Mouse (Mus musculus): Measurements from ENCODE around the gene Hbb-y. TPM values are rescaled to one million over a fixed set of nuclear protein-coding genes. Genes with fewer than 3 reads are reported as not detected.

The Hbb-y gene
- total and polyA plus RNA-seq, 3 experiments, result 0.11 TPM; not detected in 2

GRCm38 (mm10) chr7:103861531-103861930, 8.5 kb upstream of the Hbb-y start (continued):
- no peak for TF ChIP-seq JUND (IDR thresholded peaks at IDR 0.05; ENCODE audit: low read depth, low read length)
- no peak for TF ChIP-seq RAD21 (IDR thresholded peaks at IDR 0.05; ENCODE audit: low read depth, low read length)

- TF ChIP-seq CHD1 (IDR thresholded peaks at IDR 0.05; ENCODE audit: low read depth, low read length) (0 out of 2 replicates have a peak, but pooled peaks have one; percentile 69), ZKSCAN1 (IDR thresholded peaks at IDR 0.05; ENCODE audit: low read depth, low read length) (no peak), ZMIZ1 (IDR thresholded peaks at IDR 0.05; ENCODE audit: low read depth, low read length) (no peak), USF1 (IDR thresholded peaks at IDR 0.05; ENCODE audit: low read depth, low read length) (no peak), POLR2A (IDR thresholded peaks at IDR 0.05; ENCODE audit: control insufficient read depth in 1 of 2, insufficient read depth in 1 of 2, low read depth in 1 of 2, low read length in 2 of 2, poor library complexity in 1 of 2) (peak in 1 of 2 experiments; percentile 33; a peak in 1 of 4 replicates), GABPA (IDR thresholded peaks at IDR 0.05; ENCODE audit: low read depth, low read length) (peak; percentile 99), TAL1 (IDR thresholded peaks at IDR 0.05; ENCODE audit: low read length) (peak; percentile 79), EP300 (IDR thresholded peaks at IDR 0.05; ENCODE audit: low read depth in 1 of 2, low read length in 2 of 2) (peak; percentile 84 to 91), CTCF (IDR thresholded peaks at IDR 0.05 in 2 of 3, conservative IDR thresholded peaks at IDR 0.05 in 1 of 3; ENCODE audit: control insufficient read depth in 1 of 3, insufficient read depth in 1 of 3, low read depth in 2 of 3, low read length in 3 of 3, poor library complexity in 1 of 3, severe bottlenecking in 1 of 3) (no peak), KAT2A (conservative IDR thresholded peaks at IDR 0.05; ENCODE audit: low read depth, low read length) (no peak), USF2 (IDR thresholded peaks at IDR 0.05; ENCODE audit: borderline replicate concordance in 1 of 2, insufficient read depth in 1 of 2, low read depth in 1 of 2, low read length in 2 of 2) (no peak), CHD2 (IDR thresholded peaks at IDR 0.05; ENCODE audit: low read length) (no peak), TCF12 (IDR thresholded peaks at IDR 0.05; ENCODE audit: low read depth, low read length) (peak; percentile 80), GATA1 (IDR thresholded peaks at IDR 0.05; ENCODE audit: low read depth, low read length) (peak; percentile 81), SIN3A (IDR thresholded peaks at IDR 0.05; ENCODE audit: low read length) (peak; percentile 91), HCFC1 (IDR thresholded peaks at IDR 0.05; ENCODE audit: low read depth, low read length) (no peak), JUND (IDR thresholded peaks at IDR 0.05; ENCODE audit: low read depth, low read length) (peak; percentile 80; the same call in 1 of the 2 replicates), NELFE (IDR thresholded peaks at IDR 0.05; ENCODE audit: low read depth, low read length) (no peak; the same call in 1 of the 2 replicates), MAFK (IDR thresholded peaks at IDR 0.05; ENCODE audit: borderline replicate concordance, low read depth, low read length) (peak; percentile 98), ELF1 (IDR thresholded peaks at IDR 0.05; ENCODE audit: low read depth, low read length) (no peak), RCOR1 (IDR thresholded peaks at IDR 0.05; ENCODE audit: low read depth, low read length) (peak; percentile 67), POLR2AphosphoS5 (IDR thresholded peaks at IDR 0.05; ENCODE audit: borderline replicate concordance, low read depth, low read length) (no peak), POLR2AphosphoS2 (IDR thresholded peaks at IDR 0.05; ENCODE audit: low read length) (no peak), ZNF384 (IDR thresholded peaks at IDR 0.05; ENCODE audit: low read depth, low read length) (no peak), E2F4 (IDR thresholded peaks at IDR 0.05; ENCODE audit: borderline replicate concordance, low read depth, low read length) (no peak), MXI1 (IDR thresholded peaks at IDR 0.05; ENCODE audit: low read depth, low read length) (peak; percentile 34; the same call in 1 of the 2 replicates), ETS1 (IDR thresholded peaks at IDR 0.05; ENCODE audit: low read depth, low read length) (peak; percentile 99), RAD21 (IDR thresholded peaks at IDR 0.05; ENCODE audit: low read depth, low read length) (no peak), MYB (IDR thresholded peaks at IDR 0.05; ENCODE audit: low read depth, low read length) (no peak)
- no peaks in the 10 kb centered on the region for H3K9me3 ChIP-seq (replicated peaks; ENCODE audit: insufficient read depth, low read length)
- no peaks in the 10 kb centered on the region for H3K27me3 ChIP-seq (ENCODE audit: control insufficient read depth in 1 of 2, insufficient read depth in 2 of 2, low read length in 2 of 2)
- peaks cover 0 to 39% of the 10 kb centered on the region in 2 experiments; a peak in 2 of 4 replicates for H3K36me3 ChIP-seq (ENCODE audit: control insufficient read depth in 1 of 2, insufficient read depth in 2 of 2, low read length in 2 of 2)
- H3K4me3 ChIP-seq (ENCODE audit: control insufficient read depth in 1 of 2, insufficient read depth in 1 of 2, low read depth in 2 of 2, low read length in 2 of 2), result no peak overlapping the region; a peak in 1 of 4 replicates
- H3K27ac ChIP-seq (ENCODE audit: control insufficient read depth, low read depth, low read length), result peak overlapping the region; percentile 84
- peaks cover 11 to 25% of the 10 kb centered on the region in 2 experiments for H3K4me1 ChIP-seq (ENCODE audit: control insufficient read depth in 1 of 2, insufficient read depth in 2 of 2, low read length in 2 of 2)
- H3K9ac ChIP-seq (ENCODE audit: control insufficient read depth, low read depth, low read length, poor library complexity, severe bottlenecking), result peak overlapping the region; percentile 37; the same call in 1 of the 2 replicates
- DNase-seq (ENCODE audit: low read depth, low spot score), result peak; percentile 98
- no peaks in the 10 kb centered on the region for H3K79me2 ChIP-seq (ENCODE audit: control insufficient read depth, insufficient read depth, low read length, poor library complexity)
Observed at GRCm38 (mm10) chr7:103860855-103861254, 7.8 kb upstream of the Hbb-y start.

All from MEL (cell line).